Mouse (Mus musculus) right cerebral cortex, postnatal 14 days (tissue): ENCODE data around the gene Sh2d1b1.

Experiments
- DNase-seq: peaks from one replicate; pipeline ENCODE4 v3.0.0; 2022

The Sh2d1b1 gene

GRCm38 (mm10) chr1:170325277-170325676 lies 48.2 kb downstream of the Sh2d1b1 start:
- DNase-seq: no peak

GRCm38 (mm10) chr1:170331926-170332325 lies 54.8 kb downstream of the Sh2d1b1 start:
- DNase-seq: no peak

- no peak for DNase-seq
Observed at GRCm38 (mm10) chr1:170332775-170333174, 55.7 kb downstream of the Sh2d1b1 start.
